Mouse (Mus musculus): ENCODE measurements around the gene Ptprd. TPM values are rescaled to one million over a fixed set of nuclear protein-coding genes. Genes with fewer than 3 reads are reported as not detected.

Ptprd gene
- polyA plus RNA-seq, 1 experiment from 2014 or later, result 14.0 TPM

DNA sequence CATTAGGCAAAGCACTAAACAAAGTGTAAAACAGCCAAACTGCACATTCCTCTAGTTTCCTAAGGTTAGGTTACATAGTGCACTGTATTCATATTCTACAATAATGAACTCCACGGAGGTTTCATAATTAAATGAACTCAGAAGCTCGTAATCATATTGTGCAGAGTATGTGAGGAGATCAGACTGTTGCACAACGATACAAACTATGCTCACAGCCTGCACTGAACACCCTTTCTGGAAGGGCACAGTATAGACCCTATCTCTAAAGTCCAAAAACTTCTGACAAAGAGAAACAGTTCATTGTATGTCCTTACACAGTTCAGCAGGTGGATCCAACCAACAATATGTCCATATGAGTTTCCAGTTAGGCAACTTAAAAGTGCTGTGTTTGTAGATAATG lies 1844.5 kb downstream of the Ptprd start:
- peaks cover 19% of the 10 kb centered on the region for H3K4me1 ChIP-seq (ENCODE audit: control insufficient read depth, insufficient read depth, low read length)
- WGBS (ENCODE audit: insufficient replicate concordance), result 87% methylated on average over 3 of the region's 3 CpGs
- no peaks in the 10 kb centered on the region for H3K36me3 ChIP-seq (ENCODE audit: control insufficient read depth, insufficient read depth, low read length)
- no peaks in the 10 kb centered on the region for H3K27me3 ChIP-seq (ENCODE audit: control insufficient read depth, insufficient read depth, low read length)
- H3K4me3 ChIP-seq (ENCODE audit: low read depth, low read length), result no peak overlapping the region
- H3K9ac ChIP-seq (ENCODE audit: low read depth, low read length), result no peak overlapping the region
- H3K9me3 ChIP-seq (replicated peaks; ENCODE audit: control insufficient read depth, low read length), result no peaks in the 10 kb centered on the region
- H3K4me2 ChIP-seq, result no peak overlapping the region
- H3K27ac ChIP-seq (ENCODE audit: low read depth, low read length), result no peak overlapping the region
- ATAC-seq (replicated peaks; ENCODE audit: insufficient number of reproducible peaks, low FRiP score, low TSS enrichment), result no peak

DNA sequence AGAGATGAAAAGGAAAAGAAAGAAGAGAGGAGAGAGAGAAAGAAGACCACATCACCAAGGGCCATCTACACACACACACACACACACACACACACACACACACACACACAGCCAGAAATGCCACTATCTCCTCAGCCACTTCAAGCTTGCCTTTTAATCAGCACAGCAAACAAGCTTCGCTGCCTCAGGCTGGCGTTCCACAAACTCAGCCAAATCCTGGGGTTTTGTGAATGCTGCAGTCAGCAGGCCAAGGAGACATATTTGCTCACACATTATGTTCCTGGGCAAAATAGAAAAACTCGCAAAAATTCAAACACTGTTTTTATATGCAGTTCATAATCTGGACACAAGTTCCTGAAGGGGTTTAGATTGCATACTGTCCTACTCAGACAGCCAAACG lies 1845.9 kb downstream of the Ptprd start:
- Histone ChIP-seq H3K36me3 (ENCODE audit: control insufficient read depth, insufficient read depth, low read length) (no peaks in the 10 kb centered on the region), H3K4me2 (no peak overlapping the region), H3K4me1 (ENCODE audit: control insufficient read depth, insufficient read depth, low read length) (peaks cover 21% of the 10 kb centered on the region), H3K27me3 (ENCODE audit: control insufficient read depth, insufficient read depth, low read length) (no peaks in the 10 kb centered on the region), H3K4me3 (ENCODE audit: low read depth, low read length) (no peak overlapping the region), H3K9ac (ENCODE audit: low read depth, low read length) (no peak overlapping the region), H3K27ac (ENCODE audit: low read depth, low read length) (no peak overlapping the region), H3K9me3 (replicated peaks; ENCODE audit: control insufficient read depth, low read length) (no peaks in the 10 kb centered on the region)
- WGBS (ENCODE audit: insufficient replicate concordance), result 40% methylated on average over 4 of the region's 4 CpGs
- no peak for ATAC-seq (replicated peaks; ENCODE audit: insufficient number of reproducible peaks, low FRiP score, low TSS enrichment)

DNA sequence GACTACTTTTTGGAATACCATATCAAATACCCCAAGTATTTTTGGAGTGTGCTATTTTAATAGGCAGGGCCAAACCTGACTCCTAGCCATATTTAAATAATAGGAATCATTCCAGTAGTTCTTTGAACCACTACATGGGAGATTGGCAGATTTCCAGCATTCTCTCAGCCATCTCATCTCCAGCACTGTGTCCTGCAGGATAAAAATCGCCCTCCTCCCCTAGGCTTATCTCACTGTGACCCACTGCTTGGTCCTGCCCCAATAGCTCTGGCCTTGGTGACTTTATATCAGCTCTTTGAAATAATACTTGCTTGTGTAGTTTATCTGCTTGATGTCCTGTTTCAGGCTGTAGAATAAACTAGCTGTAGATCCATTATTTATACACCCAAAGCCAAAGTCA lies 1850.2 kb downstream of the Ptprd start:
- WGBS (ENCODE audit: insufficient replicate concordance), result 25% methylated on average over 1 of the region's 1 CpGs
- H3K4me2 ChIP-seq, result no peak overlapping the region
- no peak overlapping the region for H3K9ac ChIP-seq (ENCODE audit: low read depth, low read length)
- no peaks in the 10 kb centered on the region for H3K9me3 ChIP-seq (replicated peaks; ENCODE audit: control insufficient read depth, low read length)
- no peak overlapping the region for H3K4me3 ChIP-seq (ENCODE audit: low read depth, low read length)
- H3K27ac ChIP-seq (ENCODE audit: low read depth, low read length), result no peak overlapping the region
- H3K27me3 ChIP-seq (ENCODE audit: control insufficient read depth, insufficient read depth, low read length), result no peaks in the 10 kb centered on the region
- peaks cover 12% of the 10 kb centered on the region for H3K4me1 ChIP-seq (ENCODE audit: control insufficient read depth, insufficient read depth, low read length)
- H3K36me3 ChIP-seq (ENCODE audit: control insufficient read depth, insufficient read depth, low read length), result no peaks in the 10 kb centered on the region
- no peak for ATAC-seq (replicated peaks; ENCODE audit: insufficient number of reproducible peaks, low FRiP score, low TSS enrichment)

DNA sequence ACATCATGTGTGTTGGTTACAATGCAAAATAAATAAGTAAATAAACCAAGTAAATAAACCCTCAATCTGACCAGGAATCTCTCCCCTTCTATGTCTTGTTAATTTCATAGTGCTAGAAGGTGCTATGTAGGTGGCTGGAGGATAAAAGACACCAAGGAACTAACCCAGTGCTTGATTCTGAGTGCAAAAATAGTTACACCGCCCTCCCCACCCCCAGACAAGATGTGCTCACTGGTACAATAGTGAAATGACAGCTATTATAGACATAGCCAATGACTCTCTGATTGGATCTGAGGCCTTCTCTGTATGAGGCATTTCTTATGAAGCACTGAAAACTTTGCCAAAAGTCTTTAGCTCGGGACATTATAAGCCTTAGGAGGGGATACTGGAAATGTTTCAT lies 1857.6 kb downstream of the Ptprd start:
- Histone ChIP-seq H3K4me1 (ENCODE audit: control insufficient read depth, insufficient read depth, low read length) (0 out of 2 replicates have a peak, but pooled peaks cover 3% of the 10 kb centered on the region), H3K4me2 (no peak overlapping the region), H3K9ac (ENCODE audit: low read depth, low read length) (no peak overlapping the region), H3K4me3 (ENCODE audit: low read depth, low read length) (no peak overlapping the region), H3K27me3 (ENCODE audit: control insufficient read depth, insufficient read depth, low read length) (no peaks in the 10 kb centered on the region), H3K36me3 (ENCODE audit: control insufficient read depth, insufficient read depth, low read length) (no peaks in the 10 kb centered on the region), H3K27ac (ENCODE audit: low read depth, low read length) (no peak overlapping the region), H3K9me3 (replicated peaks; ENCODE audit: control insufficient read depth, low read length) (no peaks in the 10 kb centered on the region)
- no peak for ATAC-seq (replicated peaks; ENCODE audit: insufficient number of reproducible peaks, low FRiP score, low TSS enrichment)
- WGBS (ENCODE audit: insufficient replicate concordance), result 88% methylated on average over 2 of the region's 2 CpGs

DNA sequence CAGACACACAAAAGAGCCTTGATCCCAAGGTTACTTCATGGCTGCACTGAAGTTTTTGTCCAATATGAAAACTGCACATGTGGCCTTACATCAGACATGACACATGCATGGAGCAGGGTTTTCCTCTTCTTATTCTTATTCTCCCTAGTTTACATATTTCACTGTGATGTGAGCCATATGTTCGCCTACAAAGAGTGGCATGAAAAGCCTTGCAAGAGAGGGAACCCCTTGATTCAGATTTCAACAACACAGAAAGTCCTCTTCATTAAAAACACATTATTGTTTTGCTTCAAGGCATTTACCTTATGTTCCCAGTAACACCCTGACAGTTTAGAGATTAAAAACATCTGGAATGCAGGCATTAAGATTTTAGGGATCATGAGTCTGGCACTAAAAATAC lies 1859.3 kb downstream of the Ptprd start:
- 50% methylated on average over 1 of the region's 1 CpGs for WGBS (ENCODE audit: insufficient replicate concordance)
- Histone ChIP-seq H3K36me3 (ENCODE audit: control insufficient read depth, insufficient read depth, low read length) (no peaks in the 10 kb centered on the region), H3K27me3 (ENCODE audit: control insufficient read depth, insufficient read depth, low read length) (no peaks in the 10 kb centered on the region), H3K4me2 (no peak overlapping the region), H3K4me1 (ENCODE audit: control insufficient read depth, insufficient read depth, low read length) (0 out of 2 replicates have a peak, but pooled peaks cover 3% of the 10 kb centered on the region), H3K27ac (ENCODE audit: low read depth, low read length) (no peak overlapping the region), H3K4me3 (ENCODE audit: low read depth, low read length) (no peak overlapping the region), H3K9ac (ENCODE audit: low read depth, low read length) (no peak overlapping the region), H3K9me3 (replicated peaks; ENCODE audit: control insufficient read depth, low read length) (no peaks in the 10 kb centered on the region)
- no peak for ATAC-seq (replicated peaks; ENCODE audit: insufficient number of reproducible peaks, low FRiP score, low TSS enrichment)

DNA sequence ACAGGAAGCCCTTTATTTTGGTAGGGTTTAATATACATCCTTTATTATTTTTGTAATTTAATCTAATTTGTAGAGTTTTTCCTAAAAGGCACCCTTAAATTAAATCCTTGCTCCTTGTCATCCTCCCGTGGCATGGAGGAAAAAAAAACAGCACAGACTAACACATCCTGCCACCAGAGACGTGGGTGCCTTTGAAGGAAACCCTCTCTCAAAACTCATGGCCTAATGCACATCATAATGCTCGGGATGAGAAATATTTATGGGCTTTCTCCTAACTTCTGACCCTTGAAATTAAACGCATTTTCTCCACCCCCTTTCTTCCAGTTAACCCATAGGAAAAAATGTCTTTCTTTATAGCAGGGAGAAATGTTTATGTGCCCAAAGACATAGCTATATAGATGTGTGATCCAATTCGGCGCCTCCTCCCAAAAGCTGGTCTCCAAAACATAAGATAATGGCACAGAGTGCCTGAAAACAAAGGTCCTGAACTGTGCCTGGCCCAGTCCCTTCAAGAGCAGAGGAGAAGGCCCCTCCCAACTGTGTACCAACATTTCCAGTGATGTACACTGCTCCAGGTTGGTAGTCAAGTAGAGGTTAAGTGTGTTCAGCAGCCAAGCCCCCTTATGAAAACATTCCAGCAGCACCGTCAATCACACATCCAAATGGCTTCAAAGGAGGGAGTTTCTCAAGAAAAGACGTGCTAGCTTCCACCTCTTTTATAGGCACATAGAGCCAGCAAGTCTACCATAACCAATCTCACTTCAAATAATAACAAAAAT lies 1860.4 kb downstream of the Ptprd start:
- no peak overlapping the region for H3K9ac ChIP-seq (ENCODE audit: low read depth, low read length)
- WGBS (ENCODE audit: insufficient replicate concordance), result 63% methylated on average over 8 of the region's 8 CpGs
- H3K9me3 ChIP-seq (replicated peaks; ENCODE audit: control insufficient read depth, low read length), result no peaks in the 10 kb centered on the region
- H3K4me3 ChIP-seq (ENCODE audit: low read depth, low read length), result no peak overlapping the region
- ATAC-seq (replicated peaks; ENCODE audit: insufficient number of reproducible peaks, low FRiP score, low TSS enrichment), result no peak
- 0 out of 2 replicates have a peak, but pooled peaks cover 3% of the 10 kb centered on the region for H3K4me1 ChIP-seq (ENCODE audit: control insufficient read depth, insufficient read depth, low read length)
- no peak overlapping the region for H3K4me2 ChIP-seq
- no peak overlapping the region for H3K27ac ChIP-seq (ENCODE audit: low read depth, low read length)
- H3K36me3 ChIP-seq (ENCODE audit: control insufficient read depth, insufficient read depth, low read length), result no peaks in the 10 kb centered on the region
- no peaks in the 10 kb centered on the region for H3K27me3 ChIP-seq (ENCODE audit: control insufficient read depth, insufficient read depth, low read length)

DNA sequence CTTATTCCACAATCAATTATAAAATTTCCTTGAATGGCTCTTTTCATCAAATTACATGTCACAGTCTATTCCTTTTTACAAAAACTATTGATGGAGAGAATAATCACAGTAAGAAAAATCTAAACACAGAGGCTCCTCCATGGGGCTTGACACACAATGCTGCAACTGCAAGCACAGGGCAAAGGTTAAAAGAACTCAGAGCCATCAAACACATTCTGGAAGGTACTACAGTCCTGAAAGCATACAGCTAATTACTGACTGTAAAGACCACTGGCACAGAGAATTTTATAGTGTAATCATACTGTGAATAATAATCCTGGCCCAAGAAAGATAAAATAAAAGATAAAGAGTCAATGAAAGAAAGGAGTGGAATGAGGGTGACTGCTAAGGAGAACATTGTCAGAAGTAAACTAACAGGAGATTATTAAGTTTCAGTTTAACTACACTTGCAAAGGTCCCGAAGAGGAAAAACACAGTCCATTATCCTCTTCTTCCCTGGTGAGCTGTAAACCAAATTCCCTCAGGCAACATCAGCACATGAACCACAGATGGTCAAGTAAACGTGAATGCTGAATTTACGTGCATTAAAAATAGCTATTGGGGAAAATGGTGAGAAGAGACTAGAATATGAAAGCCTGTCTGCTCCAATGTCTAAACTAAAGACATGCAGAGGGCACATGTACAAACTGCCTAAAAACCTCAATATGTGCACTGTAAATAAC lies 1861.4 kb downstream of the Ptprd start:
- 0 out of 2 replicates have a peak, but pooled peaks cover 3% of the 10 kb centered on the region for H3K4me1 ChIP-seq (ENCODE audit: control insufficient read depth, insufficient read depth, low read length)
- H3K9ac ChIP-seq (ENCODE audit: low read depth, low read length), result no peak overlapping the region
- no peaks in the 10 kb centered on the region for H3K27me3 ChIP-seq (ENCODE audit: control insufficient read depth, insufficient read depth, low read length)
- no peak overlapping the region for H3K4me2 ChIP-seq
- H3K27ac ChIP-seq (ENCODE audit: low read depth, low read length), result no peak overlapping the region
- WGBS (ENCODE audit: insufficient replicate concordance), result 73% methylated on average over 3 of the region's 3 CpGs
- H3K9me3 ChIP-seq (replicated peaks; ENCODE audit: control insufficient read depth, low read length), result no peaks in the 10 kb centered on the region
- no peaks in the 10 kb centered on the region for H3K36me3 ChIP-seq (ENCODE audit: control insufficient read depth, insufficient read depth, low read length)
- H3K4me3 ChIP-seq (ENCODE audit: low read depth, low read length), result no peak overlapping the region
- no peak for ATAC-seq (replicated peaks; ENCODE audit: insufficient number of reproducible peaks, low FRiP score, low TSS enrichment)

DNA sequence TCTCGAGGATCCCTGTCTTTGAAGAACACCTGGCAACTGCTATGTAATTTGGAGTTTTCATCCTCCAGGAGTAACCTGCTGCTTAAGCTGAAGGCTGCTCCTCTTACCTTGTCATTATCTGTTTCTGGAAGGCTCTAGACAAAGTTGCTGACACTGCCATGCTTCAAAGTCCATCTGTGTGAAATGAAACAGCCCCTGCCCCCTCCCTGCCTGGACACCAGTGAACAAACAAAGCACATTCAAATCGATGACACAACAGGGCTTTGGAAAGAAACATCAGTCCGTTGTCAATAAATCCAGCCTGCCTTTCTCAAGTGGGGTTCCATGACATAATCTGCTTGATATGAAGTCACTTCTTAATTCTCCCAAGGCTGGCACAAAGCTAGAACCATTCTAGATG lies 1867.7 kb downstream of the Ptprd start:
- Histone ChIP-seq H3K27ac (ENCODE audit: low read depth, low read length) (no peak overlapping the region), H3K4me3 (ENCODE audit: low read depth, low read length) (no peak overlapping the region), H3K27me3 (ENCODE audit: control insufficient read depth, insufficient read depth, low read length) (no peaks in the 10 kb centered on the region), H3K4me2 (no peak overlapping the region), H3K4me1 (ENCODE audit: control insufficient read depth, insufficient read depth, low read length) (no peaks in the 10 kb centered on the region), H3K36me3 (ENCODE audit: control insufficient read depth, insufficient read depth, low read length) (no peaks in the 10 kb centered on the region), H3K9ac (ENCODE audit: low read depth, low read length) (no peak overlapping the region), H3K9me3 (replicated peaks; ENCODE audit: control insufficient read depth, low read length) (no peaks in the 10 kb centered on the region)
- no peak for ATAC-seq (replicated peaks; ENCODE audit: insufficient number of reproducible peaks, low FRiP score, low TSS enrichment)
- 61% methylated on average over 3 of the region's 3 CpGs for WGBS (ENCODE audit: insufficient replicate concordance)
